Mouse (Mus musculus): ENCODE measurements around the gene Tsfm. TPM values are rescaled to one million over a fixed set of nuclear protein-coding genes. Genes with fewer than 3 reads are reported as not detected.
A peak's percentile ranks its signal among the peaks of the same experiment; 100 is the strongest.
"Not testable (repeated sequence)": the region's sequence is repeated elsewhere in the genome, so short reads cannot be mapped to it uniquely, and the experiment has no call there.

Gene Tsfm
- 10 to 100 TPM; 27.2 to 27.3 TPM for total RNA-seq (2021)

GRCm38 (mm10) chr10:127030336-127031296, at the start of gene Tsfm:
Gene Tsfm (minus strand): TSS chr10:127030840.
- peak; percentile 89 to 97 for DNase-seq (ENCODE audit: extremely low spot score in 1 of 2, low spot score in 1 of 2)

GRCm38 (mm10) chr10:127079665-127080391, 49.2 kb upstream of the Tsfm start:
- DNase-seq (ENCODE audit: extremely low spot score in 1 of 2, low spot score in 1 of 2) = peak; percentile 44 to 45

- DNase-seq (ENCODE audit: extremely low spot score in 1 of 2, low spot score in 1 of 2) = peak; percentile 51 to 81
Measured at GRCm38 (mm10) chr10:127078677-127079575, 48.3 kb upstream of the Tsfm start.

GRCm38 (mm10) chr10:127078001-127078676, 47.5 kb upstream of the Tsfm start:
- DNase-seq (ENCODE audit: extremely low spot score in 1 of 2, low spot score in 1 of 2) = no peak

- DNase-seq (ENCODE audit: extremely low spot score in 1 of 2, low spot score in 1 of 2) = no peak
Measured at GRCm38 (mm10) chr10:127077515-127077914, 46.9 kb upstream of the Tsfm start.

DNA sequence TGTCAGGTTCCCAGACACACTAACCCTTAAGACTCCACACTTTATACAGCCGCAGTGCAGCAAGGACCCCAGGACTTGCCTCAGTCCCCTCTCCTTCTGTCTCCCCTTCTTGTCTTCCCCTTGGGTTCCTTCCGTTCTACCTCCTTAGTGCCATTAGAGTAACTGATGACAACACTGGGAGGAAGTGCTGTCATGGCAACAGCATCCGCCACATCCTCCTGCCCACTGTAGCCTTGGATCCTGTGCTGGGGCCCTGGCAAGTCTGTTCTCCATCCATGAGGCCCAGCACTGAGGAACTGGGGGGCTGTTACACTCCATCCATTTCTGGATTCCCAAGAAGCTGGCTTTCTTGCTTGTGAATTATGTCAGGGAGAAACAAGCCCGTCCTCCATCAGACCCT, 45.4 kb upstream of the Tsfm start:
- no peak for DNase-seq (ENCODE audit: extremely low spot score in 1 of 2, low spot score in 1 of 2)

DNA sequence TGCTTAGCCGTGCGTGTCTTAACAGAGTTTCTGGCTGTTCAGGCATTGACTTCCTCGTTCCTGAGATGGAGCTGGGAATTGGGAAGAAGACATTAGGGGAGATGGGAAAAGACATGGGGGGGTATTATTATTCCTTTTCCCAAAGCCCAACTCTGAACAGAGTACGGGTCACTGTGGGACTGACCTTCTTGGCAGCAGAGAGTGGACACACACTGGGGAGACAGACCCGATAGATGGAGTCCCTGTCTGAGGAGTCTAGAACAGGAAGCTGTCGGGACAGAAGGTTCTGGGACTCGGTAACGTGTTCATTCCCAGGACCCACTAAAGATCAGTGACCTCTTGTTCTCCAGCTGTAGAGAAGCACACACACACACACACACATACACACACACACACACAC, 45.0 kb upstream of the Tsfm start:
- DNase-seq (ENCODE audit: extremely low spot score in 1 of 2, low spot score in 1 of 2) = no peak

GRCm38 (mm10) chr10:127075080-127075479, 44.4 kb upstream of the Tsfm start, which contains the start of gene Agap2:
Gene Agap2 (plus strand): TSS chr10:127075284.
- no peak for DNase-seq (ENCODE audit: extremely low spot score in 1 of 2, low spot score in 1 of 2)

GRCm38 (mm10) chr10:127073981-127074380, 43.3 kb upstream of the Tsfm start:
- DNase-seq (ENCODE audit: extremely low spot score in 1 of 2, low spot score in 1 of 2) = no peak

DNA sequence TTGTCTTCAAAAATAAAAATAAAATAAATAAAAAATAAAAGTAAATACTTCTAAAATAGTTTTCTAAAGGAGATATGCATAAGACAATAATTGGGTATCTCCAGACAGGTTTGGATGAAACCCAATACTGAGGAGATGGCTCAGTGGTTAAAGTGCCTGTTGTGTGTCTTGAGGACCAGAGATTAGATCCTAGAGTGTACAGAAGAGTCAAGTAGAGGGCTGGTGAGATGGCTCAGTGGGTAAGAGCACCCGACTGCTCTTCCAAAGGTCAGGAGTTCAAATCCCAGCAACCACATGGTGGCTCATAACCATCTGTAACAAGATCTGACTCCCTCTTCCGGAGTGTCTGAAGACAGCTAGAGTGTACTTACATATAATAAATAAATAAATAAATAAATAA, 42.3 kb upstream of the Tsfm start:
- DNase-seq (ENCODE audit: extremely low spot score in 1 of 2, low spot score in 1 of 2) = not testable (repeated sequence)

DNA sequence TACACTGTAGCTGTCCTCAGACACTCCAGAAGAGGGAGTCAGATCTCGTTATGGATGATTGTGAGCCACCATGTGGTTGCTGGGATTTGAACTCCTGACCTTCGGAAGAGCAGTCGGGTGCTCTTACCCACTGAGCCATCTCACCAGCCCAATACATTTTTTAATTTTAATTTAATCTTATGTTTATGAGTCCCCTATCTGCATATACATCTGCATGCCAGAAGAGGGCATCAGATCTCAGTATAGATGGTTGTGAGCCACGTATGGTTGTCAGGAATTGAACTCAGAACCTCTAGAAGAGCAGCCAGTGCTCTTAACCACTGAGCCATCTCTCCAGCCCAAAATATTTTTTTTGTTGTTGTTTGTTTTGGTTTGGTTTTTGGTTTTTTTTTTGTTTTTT, 41.6 kb upstream of the Tsfm start:
- not testable (repeated sequence) for DNase-seq (ENCODE audit: extremely low spot score in 1 of 2, low spot score in 1 of 2)

DNA sequence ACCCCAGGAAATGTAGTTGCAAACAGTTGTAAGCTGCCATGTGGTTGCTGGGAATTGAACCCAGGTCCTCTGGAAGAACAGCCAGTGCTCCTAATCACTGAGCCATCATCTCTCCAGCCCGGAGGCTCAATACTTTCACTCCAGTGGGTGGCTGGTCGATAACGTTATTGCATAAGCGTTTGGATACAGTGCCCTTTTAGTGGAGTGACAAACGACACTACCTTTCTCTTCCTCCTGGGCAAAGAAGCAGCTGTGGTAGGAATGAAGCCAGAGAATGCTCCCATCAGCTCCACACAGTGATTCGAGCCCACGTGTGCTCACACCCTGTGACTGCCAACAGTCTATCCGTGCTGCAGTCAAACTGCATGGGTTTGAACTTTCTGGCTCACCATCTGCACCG, 40.6 kb upstream of the Tsfm start:
- DNase-seq (ENCODE audit: extremely low spot score in 1 of 2, low spot score in 1 of 2) = no peak

GRCm38 (mm10) chr10:127070190-127071121, 39.8 kb upstream of the Tsfm start, which contains the start of gene Tspan31:
Gene Tspan31 (minus strand): TSS chr10:127070264.
- DNase-seq (ENCODE audit: extremely low spot score in 1 of 2, low spot score in 1 of 2) = peak; percentile 74 to 77

DNA sequence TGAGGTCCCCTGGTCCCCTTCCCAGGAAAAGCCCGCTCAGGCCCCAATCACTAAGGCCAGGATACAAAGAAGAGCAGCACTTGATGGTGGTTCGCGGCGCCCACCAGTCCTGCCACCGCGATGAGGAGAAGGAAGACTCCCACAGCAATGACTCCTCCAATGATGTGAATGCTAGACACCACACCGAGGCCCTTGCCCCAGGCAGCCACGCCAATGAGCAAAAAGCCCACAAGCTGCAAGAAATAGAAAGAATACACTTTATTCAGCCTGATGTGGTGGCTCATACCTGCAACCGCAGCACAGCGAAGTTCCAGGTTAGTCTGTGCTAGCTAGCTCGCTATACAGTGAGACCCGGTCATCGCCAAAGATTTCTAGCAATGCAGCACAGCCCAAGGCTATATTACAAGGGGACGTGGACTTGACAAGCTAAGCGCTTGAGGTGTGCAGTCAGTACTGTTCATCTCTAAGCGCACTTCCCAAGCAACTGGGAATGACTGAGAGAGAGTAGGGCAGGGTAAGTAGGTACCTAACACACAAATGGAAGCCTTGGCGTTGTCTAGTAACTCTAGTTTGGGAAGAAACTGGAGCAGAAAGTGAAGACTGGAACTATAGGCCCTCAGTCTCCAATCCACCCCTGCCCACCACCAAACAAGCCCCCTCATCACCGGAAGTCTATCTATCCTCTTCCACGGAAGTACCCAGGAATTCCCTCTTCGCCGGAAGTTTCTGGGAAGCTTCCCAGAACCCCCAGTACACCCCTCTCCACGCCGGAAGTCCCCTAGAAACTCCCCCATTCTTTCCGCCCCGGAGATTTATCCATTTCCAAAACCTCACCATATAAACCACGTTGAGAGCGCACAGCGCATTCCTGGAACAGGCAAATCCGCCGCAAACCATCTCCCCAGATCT, 38.9 kb upstream of the Tsfm start:
- DNase-seq (ENCODE audit: extremely low spot score in 1 of 2, low spot score in 1 of 2) = no peak

DNA sequence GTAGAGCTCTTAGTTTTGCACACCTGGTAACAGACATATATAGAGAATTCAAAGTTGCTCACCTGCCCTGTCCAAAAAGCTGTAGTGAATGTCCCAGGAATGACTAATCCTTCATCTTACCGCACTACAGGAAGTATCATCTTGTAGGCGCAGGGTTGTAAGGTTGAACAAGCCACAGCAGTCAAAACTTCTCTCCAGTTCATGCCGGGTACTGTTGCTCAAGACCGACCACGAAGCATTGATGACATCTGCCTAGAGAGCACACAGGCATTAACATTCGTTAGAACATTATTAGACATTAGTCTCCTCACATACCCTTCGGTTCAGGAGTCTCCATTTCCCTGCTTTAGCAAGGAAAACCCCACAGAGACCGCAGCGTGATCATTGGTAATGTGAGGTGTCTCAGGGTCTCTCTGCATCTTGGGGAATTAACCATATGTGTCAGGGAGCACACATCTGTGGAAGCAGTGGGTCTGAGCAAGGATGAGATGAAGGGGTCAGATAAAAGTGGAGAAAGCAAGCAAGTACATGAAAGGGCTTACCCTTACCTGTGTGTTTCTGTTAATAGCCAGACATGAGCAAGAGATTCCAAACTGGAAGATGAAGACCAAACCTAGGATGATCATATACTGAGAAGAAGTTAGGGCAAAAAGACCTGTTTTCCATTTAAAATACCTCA, 37.9 kb upstream of the Tsfm start:
- no peak for DNase-seq (ENCODE audit: extremely low spot score in 1 of 2, low spot score in 1 of 2)

DNA sequence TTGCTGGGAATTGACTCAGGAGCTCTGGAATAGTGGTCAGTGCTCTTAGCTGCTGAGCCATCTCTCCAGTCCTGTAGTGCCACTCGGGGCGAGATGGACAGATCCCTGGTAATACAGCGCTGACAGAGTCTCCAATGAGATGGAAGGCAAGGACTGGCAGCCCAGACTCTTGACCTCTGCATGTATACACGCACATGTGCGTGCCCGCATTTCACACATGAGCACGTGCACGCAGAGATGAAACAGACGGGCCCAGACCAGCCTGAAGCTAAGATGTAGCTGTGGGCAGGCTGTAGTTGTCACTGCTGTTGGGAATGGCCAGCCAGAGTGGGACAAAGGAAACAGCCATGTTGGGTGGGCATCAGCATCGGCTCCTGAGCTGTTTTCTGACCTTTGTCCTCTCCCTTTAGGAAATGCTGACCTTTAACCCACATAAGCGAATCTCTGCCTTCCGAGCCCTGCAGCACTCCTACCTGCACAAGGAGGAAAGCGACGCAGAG, 35.9 kb upstream of the Tsfm start:
- DNase-seq (ENCODE audit: extremely low spot score in 1 of 2, low spot score in 1 of 2) = no peak

DNA sequence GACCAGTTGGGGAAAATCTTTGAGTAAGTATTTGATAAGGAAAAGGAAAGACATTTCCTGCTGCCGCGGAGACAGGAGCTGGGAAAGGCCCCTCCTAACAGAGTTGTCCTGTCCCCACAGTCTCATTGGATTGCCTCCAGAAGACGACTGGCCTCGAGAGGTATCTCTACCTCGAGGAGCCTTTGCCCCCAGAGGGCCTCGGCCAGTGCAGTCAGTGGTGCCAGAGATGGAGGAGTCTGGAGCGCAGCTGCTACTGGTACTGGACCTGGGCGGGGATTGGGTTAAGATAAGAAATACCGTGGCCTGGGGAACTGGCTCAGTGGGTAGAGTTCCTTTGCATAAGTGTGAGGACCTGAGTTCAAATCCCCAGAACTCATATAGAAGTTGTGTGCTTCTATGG, 35.3 kb upstream of the Tsfm start:
- no peak for DNase-seq (ENCODE audit: extremely low spot score in 1 of 2, low spot score in 1 of 2)
